Mouse (Mus musculus) brain, adult 2 months (tissue): ENCODE results near the gene Tnni1.
A peak's percentile ranks its signal among the peaks of the same experiment; 100 is the strongest.

Source experiments
- DNase-seq: peaks from one replicate; pipeline ENCODE4 v3.0.0; 2011; ENCODE audit warnings: low read depth, low spot score

Gene Tnni1

DNA sequence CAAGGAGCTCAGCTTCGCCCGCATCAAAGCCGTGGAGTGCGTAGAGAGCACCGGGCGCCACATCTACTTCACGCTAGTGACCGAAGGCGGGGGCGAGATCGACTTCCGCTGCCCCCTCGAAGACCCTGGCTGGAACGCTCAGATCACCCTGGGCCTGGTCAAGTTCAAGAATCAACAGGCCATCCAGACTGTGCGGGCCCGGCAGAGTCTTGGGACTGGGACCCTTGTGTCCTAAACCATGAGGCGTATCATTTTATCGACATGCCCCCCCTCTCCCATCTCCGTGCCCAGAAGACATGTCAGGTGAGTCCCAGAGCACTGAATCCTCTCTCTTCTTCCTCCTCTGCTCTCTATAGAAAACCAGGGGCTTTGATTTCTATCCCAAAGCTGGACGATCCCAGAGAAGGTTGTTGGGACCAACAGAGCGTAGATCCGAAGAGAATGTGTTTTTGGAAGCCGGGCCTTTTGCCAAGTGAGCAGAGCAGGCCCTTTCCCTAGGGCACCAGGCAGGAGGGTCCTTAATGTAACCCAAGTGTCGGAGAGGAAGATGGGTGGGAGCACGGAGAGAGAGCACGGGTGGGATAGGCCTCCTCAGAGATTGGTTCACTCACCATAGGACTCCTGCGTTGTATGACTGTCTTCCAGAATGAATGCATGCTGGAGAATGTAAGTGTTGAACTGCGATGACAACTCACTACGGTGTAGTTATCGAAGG is 12.5 kb upstream of the Tnni1 start:
- no peak for DNase-seq

GRCm38 (mm10) chr1:135767324-135767890 is 11.8 kb upstream of the Tnni1 start:
- no peak for DNase-seq

DNA sequence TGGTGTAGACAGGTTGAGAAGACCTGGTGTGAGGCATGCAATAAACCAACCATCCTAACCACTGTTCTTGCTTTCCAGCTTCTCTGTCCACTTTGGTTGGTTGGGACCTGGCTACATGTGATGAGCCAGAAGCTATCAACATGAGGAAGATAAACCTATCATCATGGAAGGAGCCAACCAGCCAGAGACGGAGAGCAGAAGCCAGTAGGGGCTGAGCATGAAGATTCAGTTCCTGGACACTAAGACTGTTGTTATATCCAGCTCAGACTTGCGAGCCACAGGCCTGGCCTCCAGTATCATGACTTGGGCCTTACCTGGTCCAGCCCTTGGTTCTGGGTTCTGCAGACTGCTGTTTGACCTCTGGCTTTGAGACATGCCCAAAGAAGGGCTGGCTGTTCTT is 10.8 kb upstream of the Tnni1 start:
- DNase-seq, result no peak

DNA sequence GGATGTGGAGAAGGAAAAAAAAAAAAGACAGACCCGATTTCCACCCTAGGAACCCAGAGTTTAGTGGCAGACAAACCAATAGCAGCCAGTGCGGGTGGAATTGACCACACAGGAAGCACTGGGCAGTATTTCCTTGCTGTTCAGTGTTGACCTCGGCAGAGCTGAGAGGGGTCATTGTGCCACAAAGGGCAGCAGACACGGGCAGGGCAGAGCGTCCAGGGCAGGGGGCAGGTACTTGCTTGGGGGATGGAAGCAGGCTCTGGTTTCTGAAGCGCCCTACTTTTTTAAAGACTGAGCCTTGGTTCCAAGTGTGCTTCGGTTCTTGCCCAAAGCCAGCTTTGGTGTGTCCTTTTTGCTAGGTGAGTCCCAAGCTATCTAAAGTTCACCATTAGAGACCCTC is 9.0 kb upstream of the Tnni1 start:
- no peak for DNase-seq

GRCm38 (mm10) chr1:135770896-135771572 is 8.2 kb upstream of the Tnni1 start:
- peak; percentile 56 for DNase-seq

GRCm38 (mm10) chr1:135771573-135771970 is 7.7 kb upstream of the Tnni1 start:
- DNase-seq, result no peak

GRCm38 (mm10) chr1:135776596-135776995 is 2.6 kb upstream of the Tnni1 start:
- DNase-seq, result no peak

- no peak for DNase-seq
These were observed 2.2 kb upstream of the Tnni1 start for GRCm38 (mm10) chr1:135777046-135777445.

- DNase-seq, result no peak
These were observed 1.4 kb downstream of the Tnni1 start for GRCm38 (mm10) chr1:135780649-135781048.

- peak; percentile 94 for DNase-seq
These were observed 2.0 kb downstream of the Tnni1 start for GRCm38 (mm10) chr1:135781220-135781619.

GRCm38 (mm10) chr1:135782816-135783215 is 3.6 kb downstream of the Tnni1 start:
- DNase-seq, result peak; percentile 90

GRCm38 (mm10) chr1:135787799-135788198 is 8.6 kb downstream of the Tnni1 start:
- peak; percentile 85 for DNase-seq

- peak; percentile 65 for DNase-seq
These were observed 9.5 kb downstream of the Tnni1 start for GRCm38 (mm10) chr1:135788708-135789107.

DNA sequence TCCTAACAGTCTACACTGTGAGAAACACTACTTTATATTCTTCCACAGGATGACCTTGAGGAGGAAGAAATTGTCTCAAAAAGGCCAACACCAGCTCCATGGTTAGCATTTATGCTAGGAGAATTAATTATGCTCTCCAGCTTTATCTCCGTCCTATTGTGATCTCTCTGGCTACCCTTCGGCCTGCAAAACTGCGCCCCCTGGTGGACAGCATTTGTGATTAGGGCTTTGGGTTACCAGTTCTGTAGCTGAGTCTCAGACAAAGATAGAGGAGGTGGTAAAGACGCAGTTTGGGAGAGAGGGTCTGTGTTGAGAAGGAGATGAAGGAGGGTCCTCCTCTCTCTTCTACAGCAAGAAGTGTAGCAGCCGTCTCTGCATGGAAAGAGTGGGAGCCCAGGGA is 10.6 kb downstream of the Tnni1 start:
- DNase-seq, result peak; percentile 80

DNA sequence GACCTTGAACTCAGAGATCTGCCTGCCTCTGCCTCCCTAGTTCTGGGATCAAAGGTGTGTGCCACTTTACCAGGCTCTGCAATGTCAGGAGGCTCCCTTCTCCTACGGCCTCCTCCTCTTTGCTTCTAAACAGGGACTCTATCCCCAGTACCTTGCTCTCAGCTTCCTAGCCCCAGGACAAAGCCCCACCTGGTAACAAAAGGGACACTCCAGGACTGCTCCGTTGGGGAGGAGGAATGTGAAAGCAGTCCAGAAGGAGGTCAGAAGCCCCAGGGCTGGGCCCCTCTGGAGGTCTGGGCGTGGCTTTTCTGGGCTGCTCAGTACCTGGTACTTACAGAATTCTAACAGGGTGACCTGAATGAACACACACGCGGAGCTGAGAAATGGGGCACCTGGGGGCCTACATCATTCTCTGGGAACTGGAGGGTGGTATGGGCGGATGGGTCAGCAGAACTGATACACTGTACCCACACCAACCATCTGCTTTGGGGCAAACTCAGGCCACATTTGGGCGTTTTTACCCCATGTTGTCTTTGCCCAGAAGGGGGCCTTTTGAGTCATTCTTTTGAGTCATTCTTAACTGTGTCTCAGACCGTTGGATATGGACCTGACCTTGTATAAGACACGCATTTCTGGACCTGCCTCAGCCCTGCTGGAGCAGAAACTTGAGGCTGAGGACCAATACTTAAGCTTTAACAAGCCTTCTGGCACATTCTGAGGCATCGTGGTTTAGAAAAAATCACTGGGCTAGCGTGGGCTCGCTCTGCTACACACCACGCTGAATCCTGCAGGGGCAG is 13.1 kb downstream of the Tnni1 start:
- DNase-seq, result peak; percentile 17

DNA sequence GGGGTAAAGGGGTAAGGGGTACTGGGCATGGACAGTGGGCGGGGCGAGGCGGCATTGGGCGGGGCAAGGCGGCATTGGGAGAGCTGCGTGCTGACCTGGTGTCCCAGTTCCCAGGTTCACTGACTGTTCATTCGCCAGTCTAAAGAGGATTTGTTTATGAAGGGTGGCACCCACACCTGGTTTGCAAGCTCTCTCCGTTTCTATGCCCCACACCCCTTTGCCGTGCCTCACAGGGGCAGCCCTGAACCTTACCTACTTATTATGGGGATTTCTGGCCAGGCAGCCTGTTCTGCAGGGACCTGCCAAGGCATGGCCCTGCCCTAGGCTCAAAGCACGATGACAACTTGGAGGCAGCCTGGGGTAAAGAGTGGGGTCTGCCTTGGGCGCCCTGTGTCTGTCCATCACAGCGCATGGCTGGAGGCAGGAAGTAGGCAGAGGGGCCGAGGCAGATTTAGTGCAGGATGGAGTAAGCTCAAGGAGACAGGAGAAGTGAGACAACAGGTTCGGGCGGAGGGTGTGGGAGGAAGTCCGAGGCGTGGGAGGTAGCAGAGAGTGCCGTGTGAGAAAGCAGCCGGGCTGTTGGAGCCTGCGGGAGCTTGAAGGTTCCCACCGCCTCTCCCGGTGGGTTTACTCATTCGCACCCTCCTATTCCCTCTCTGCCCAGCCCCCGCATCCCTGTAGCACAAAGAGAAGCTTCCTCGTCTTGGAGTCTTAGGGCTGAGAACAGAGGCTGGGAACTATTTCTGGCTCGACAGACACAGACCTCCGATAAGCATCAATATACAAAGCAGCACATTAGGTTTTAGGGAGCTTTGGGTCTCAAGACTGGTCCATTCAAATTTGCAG is 14.4 kb downstream of the Tnni1 start:
- peak; percentile 81 for DNase-seq

DNA sequence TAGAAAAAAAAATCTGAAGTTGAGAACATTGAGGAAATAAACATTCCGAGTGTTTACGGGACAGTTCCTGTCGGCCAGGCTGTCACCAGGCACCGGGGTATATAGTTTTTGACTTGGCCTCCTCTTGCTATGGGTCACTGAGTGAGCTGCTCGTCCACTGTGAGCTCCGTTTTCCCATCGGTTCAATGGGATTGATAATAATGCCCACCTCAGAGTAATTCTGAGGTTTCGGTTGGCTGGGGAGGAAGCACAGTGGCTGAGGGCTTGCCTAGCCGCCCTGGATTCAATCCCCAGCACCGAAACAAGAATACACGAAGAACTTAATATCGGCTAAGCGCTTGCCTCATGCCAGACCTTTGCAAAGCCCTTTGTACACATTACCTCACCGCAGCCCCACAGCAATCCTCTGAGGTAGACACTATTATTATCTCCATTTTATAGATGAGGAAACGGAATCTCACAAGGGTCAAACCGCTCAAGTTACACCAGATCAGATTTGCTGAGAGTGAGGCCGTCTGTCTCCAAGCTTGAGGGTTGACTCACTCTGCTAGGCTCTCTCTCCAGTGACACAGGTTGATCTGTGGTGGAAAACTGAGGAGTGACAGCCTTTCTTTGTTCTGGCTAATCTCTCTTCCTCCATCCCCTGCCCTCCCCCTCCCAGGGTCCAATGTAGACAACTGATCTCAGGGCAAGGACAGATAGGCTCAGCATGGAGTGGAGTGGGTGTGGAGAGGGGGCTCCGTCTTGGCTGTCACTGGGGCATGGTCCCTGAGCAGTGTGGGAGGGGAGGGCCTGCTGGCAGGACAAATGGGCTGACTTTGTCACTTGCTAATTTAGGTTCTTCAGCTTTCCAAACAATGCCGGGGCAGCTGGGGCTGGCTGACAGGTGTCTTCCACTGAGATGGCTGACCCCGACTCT is 15.2 kb downstream of the Tnni1 start:
- DNase-seq, result no peak

GRCm38 (mm10) chr1:135798492-135798891 is 19.3 kb downstream of the Tnni1 start:
- no peak for DNase-seq

- no peak for DNase-seq
These were observed 19.9 kb downstream of the Tnni1 start for GRCm38 (mm10) chr1:135799109-135799627.
